Mouse (Mus musculus) cerebellum, postnatal 36 days (tissue): ENCODE measurements around the gene Hoxc11.

Source experiments
- DNase-seq, 2 experiments: peaks; one replicate each; pipeline ENCODE4 v3.0.0; 2021 to 2022; ENCODE audit warnings: mixed read lengths in 2 of 2

Gene Hoxc11

DNA sequence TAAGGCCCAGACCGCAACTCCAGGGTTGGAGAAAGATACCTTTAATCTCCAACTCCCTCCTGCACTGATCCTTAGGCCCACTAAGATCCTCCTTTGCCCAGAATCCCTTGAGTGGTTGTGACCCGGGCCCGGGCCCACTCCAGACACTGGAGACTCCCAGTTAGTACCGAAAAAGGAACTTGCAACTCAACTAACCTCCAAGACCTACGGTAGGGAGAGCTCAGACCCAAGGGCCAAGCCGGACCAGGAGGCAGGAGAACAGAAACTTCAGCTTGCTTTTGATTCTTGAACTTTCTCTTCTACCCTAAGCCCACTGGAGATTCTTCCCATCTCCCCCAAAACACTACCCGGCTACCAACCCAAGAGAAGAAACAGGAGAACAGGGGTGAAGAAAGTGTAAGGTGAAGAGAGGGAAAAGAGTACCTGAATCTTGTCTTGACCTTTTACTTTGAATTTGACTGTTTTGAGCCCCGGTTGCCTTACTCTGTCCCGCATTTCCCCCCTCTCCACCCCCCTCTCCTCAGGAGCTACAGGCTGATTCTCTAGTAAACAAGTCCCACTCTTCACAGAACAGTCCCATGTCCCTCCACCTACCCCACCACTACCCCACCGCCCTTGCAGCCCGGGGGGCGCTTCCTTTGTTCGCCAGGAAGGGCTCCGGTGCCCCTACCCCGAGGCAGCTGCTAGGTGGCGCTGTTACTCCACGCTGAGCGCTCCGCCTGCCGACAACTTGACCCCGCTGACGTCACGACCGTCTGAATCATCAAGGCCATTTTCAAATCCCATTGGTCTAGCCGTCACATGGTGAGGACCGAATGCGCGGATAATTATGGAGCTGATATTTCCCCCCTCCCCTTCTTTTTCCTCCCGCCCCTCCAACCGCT lies 11.9 kb downstream of the Hoxc11 start:
- DNase-seq = no peak

DNA sequence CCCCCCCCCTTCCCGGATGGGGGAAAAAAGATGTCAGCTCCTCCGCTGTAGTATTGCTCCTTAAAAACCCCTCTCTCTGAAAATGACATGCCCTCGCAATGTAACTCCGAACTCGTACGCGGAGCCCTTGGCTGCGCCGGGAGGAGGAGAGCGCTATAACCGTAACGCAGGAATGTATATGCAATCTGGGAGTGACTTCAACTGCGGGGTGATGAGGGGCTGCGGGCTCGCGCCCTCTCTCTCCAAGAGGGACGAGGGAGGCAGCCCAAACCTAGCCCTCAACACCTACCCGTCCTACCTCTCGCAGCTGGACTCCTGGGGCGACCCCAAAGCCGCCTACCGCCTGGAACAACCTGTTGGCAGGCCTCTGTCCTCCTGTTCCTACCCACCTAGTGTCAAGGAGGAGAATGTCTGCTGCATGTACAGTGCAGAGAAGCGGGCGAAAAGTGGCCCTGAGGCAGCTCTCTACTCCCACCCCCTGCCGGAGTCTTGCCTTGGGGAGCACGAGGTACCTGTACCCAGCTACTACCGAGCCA lies 12.6 kb downstream of the Hoxc11 start, which contains the start of gene Hoxc10:
Gene Hoxc10 (plus strand): TSS at position 21 of the 536 bp plus-strand sequence.
- no peak for DNase-seq

DNA sequence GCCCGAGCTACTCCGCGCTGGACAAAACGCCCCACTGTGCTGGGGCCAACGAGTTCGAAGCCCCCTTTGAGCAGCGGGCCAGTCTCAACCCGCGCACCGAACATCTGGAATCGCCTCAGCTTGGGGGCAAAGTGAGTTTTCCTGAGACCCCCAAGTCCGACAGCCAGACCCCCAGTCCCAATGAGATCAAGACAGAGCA lies 13.0 kb downstream of the Hoxc11 start, which contains the start of gene Hoxc5:
Gene Hoxc5 (plus strand): TSS at position 132 of the 199 bp plus-strand sequence.
- no peak for DNase-seq

DNA sequence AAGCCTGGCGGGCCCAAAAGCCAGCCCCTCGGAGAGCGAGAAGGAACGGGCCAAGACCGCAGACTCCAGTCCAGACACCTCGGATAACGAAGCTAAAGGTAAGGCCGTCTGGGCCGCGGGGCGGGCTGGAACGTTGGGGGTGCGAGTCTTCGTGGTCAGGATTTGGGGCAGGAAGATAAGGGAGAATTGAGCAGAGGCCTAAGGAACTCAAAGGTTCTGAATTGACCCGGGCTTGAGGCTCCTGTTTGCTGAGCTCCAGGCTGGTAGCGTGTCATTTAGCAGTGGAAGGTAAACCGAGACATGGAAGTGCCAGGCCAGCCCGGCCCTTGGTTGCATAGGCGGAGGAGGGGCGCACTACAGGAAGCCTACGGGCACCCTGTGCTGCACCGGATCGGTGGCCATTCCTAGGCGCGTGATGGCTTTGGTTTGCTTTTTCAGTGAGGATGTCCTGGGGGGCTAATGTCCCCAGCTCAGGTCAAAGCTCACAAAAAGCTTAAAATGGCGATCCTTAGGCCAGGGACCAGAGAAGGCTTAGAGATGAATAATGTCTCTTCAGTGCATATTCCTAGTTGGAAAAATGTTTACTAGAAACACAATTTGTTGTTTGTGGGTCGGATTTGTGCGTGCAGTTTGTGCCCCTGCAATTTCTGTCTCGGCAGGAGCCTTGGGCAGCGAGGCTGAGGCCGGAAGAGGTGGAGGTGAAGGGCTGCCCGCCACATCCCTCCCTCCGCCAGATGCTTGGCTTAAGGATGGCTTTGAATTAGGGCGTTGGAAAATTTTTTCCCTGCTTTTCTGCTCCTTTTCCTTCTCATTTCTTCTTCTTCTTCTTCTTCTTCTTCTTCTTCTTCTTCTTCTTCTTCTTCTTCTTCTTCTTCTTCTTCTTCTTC lies 13.5 kb downstream of the Hoxc11 start:
- DNase-seq = no peak

DNA sequence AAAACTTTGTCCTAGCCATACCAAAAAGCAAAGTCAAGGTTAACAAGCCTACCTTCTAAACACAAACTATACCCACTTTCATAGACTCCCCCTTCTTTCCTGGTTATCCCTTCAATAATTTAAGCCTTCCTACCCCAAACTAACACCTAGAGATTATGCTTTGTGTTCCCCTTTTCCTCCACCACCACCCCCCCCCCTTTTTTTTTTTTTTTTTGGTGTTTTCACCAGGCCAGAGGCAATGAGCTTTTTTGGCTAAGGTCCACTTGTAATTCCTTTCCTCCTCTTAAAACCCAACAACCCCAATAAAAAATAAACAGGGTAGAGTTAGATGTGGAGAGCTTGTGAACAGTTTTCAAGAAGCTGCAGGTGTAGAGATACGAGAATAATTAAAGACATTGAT lies 15.1 kb downstream of the Hoxc11 start:
- no peak for DNase-seq

DNA sequence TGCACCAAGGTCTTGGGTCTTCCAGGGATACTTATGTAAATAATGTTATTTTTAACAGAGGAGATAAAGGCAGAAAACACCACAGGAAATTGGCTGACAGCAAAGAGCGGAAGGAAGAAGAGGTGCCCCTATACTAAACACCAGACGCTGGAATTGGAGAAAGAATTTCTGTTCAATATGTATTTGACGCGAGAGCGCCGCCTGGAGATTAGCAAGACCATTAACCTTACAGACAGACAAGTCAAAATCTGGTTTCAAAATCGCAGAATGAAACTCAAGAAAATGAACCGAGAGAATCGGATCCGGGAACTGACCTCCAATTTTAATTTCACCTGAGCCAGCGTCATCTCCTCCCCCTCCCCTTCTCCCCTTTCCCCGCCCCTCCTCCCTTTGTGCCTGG lies 16.5 kb downstream of the Hoxc11 start:
- DNase-seq = no peak

DNA sequence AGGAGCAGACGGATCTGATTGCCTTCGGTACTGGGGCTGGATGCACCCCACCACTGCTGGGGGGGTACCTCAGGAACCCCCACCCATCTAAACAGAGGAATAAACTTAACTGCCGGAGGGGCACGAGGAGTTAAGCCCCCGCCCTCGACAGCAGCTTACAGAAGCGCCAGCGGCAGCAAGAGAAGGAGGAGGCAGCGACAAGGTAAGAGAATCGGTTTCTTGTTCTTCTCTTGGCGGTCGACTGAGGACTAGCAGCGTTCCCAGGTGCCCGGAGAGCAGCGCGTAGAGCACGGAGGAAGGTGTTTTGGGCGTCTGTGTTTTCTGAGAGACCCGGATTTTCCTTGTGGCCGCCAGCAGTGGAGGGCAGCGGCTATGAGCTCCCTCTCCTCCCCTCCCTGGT lies 18.0 kb downstream of the Hoxc11 start:
- DNase-seq = no peak

DNA sequence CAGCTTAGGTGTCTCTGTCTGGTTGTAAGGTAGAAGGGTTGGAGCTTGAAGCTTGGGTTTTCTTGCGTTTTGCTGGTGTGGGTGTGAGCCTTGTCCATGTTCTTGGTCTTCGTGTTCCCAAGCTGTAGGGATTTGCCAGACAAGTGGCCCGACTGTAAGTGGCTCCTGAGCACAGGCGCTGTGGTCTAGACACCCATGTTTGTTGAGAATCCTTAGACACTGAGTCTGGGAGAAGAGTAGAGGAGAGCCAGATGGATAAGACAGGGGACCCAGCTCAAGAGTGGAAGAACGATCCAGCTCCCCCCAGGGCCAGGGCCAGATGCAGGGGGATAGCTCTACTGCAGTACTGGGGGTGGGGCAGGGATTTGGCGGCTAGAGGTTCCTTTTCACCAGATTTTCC lies 18.5 kb downstream of the Hoxc11 start:
- DNase-seq = no peak

DNA sequence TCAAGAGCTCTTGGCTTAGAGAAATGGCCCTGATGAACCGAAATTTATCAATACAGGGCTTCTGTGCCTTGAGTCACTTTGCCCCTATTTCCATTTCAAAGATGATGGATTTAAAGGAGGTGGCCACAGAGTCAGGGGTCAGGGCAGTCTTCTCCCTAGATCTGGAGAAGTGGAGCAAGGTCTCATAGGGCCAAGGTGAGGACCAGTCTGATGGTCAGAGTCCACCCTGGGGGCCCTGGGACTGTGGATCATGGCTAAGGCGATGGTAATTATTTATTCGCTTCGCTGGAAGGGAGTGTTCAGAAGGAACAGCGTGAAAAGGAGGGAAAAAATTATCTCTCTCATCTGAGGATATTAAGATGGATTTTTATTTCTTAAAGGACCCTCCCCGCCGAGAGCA lies 20.8 kb downstream of the Hoxc11 start:
- DNase-seq = no peak

DNA sequence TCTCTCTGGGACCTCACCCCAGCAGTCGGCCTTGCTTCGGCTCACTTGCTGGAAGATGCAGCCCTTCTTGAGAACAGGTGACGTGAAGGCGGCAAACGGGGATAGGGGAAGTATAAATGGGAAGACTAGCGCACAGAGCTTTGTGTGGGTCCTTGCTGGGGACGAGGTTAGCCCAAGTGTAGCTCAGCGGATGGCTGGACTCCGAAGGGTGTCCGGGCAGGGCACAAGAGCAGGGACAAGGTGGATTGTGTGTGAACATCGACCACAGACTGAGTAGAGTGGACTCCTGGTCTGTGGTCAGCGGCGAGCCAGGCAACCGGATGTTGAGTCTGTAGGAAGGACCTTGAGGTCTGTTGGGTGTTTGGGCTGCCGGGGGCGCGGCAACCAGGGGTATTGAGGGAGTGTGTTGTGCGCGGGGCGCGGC lies 21.5 kb downstream of the Hoxc11 start:
- no peak for DNase-seq

DNA sequence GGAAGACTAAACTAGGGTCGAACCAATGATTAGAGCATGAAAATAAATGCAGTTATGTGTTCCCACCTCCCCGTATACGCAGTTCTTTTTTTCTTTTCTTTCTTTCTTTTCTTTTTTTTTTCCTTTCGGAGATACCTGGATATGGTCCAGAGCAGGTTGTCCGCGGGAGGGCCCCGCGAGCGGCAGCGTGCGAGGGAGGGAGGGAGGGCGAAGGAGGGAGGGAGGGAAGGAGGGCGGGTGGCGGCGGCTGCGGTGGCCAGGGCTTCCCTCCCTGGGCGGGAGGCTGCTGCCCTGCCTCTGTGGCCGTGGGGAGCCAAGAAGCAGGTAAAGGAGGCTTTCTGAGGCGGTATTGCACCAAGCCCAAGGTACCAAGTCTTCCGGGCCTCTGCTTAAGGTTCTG lies 21.9 kb downstream of the Hoxc11 start, which contains the start of gene Hoxc9:
Gene Hoxc9 (plus strand): TSS at position 269 of the 400 bp plus-strand sequence.
- no peak for DNase-seq

DNA sequence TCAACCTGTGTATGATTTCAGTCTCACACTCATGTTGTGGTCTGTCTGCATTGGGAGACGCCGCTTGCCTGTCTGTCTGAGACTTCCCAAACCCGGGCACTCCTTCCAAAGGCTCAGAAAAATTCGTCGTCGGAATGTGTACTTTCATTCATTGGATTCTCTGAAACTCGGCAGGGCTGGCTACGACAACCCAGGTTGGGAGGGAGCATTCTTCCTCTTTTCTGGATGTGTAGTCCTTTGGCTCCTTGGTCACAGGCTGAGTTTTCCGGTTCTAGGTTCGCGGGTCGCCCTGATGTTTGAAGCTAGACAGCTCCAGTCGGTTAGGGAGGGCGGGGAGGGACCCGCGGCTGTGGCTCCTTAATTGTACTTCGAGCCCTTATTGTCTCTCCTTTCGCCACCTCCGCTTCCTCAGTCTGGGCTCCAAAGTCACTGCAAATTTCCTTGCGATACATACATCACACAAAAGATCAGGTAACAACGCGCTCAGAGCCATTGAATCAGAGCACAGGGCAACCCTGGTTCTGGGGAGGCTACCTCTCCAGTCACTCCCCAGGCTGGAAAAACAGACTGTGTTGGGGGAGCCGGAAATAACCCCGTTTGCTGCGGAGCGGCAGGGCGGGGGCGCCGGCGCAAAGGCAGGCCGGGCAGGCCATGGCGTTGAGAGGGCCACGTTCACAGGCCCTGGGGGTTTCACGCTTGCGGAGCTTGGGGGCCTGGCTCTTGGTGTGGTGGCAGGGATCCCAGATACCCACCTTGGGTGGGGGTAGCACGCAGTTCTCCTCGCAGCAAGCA lies 22.6 kb downstream of the Hoxc11 start:
- DNase-seq = no peak

DNA sequence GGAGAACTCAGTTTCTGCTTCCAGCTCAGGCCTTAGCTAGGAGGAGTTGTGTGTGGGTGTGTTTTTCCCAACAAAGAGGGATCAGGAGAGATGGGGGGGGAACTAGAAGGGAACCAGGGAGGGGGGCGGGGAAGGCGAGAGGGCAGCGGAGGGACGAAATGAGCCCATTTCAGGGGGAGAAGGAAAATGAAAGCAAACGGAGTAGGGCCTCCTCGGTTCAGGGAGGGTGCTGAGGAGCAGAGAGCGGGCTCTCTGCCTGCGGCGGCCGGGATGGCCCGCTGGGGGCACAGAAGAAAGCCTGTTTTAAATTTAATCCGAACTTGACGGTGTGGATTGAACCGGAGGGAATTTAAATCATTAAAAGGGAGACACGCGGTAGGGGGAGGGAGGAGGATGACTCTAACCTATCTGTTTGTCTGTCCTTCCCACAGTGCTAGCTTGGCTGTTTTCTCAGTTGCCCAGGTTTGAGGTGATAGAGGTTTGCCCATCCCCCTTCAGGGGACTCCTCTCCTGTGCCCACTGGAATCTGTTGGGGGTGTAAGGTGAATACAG lies 23.3 kb downstream of the Hoxc11 start:
- no peak for DNase-seq

DNA sequence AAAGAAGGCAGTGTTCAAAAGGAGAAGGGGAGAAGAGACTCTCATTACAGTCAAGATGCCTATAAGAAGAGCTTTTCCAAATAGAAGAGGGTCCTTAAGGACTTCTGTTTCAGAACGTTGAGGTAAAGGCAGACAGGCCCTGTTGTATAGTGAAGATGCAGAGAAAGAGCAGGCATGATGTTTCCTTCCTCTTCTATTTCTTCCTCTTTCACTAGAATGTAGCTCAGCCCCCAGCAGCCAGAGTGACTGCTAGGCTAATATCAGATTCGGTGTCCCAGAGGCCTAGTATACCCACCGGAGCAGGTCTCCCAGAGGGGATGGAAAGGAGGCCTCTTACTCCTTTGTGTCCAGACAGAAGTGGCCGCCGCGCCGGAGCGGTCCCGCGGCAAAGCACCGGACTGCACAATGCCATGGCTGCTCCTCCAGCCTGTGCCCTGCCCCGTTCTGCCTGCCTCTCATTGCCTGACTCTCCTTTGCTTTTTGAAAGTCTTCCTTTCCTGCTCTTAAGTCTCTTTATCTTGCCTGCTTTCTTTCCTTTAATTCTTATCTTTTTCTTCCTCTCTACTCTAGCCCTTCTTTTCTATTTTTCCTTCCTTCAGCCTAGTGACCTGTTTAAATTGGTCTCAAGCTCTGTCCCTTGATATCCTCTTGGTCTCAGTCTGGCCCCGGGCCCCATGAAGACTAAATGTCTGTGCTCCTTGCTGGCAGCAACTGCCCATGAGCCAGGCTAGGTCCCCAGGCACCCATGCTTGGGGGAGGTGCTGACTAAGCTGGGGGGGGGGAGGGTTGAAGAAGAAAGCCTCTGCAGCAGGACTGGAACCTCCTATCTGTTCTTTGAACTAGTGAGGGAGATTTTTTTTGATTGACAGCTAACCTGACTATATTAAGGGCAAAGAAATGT lies 24.6 kb downstream of the Hoxc11 start:
- DNase-seq = no peak

DNA sequence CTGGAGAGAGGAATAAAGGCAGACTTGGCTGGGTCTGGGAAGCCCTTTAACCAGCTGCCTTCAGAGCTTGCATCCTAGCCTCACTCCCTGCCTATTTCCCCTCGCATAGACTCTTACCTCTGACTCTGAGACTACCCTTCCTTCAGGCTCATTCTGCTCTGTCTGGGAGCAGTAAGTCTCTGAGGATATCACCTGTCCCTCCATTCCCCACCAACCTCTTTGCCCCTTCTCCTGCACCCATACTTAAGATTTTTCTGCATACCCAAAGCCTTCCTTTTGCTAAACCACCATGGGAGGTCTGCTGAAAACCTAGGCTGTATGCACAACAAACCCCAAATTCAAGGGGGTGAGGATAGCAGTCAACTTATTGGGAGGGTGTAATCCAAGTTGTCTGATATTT lies 25.7 kb downstream of the Hoxc11 start:
- no peak for DNase-seq

DNA sequence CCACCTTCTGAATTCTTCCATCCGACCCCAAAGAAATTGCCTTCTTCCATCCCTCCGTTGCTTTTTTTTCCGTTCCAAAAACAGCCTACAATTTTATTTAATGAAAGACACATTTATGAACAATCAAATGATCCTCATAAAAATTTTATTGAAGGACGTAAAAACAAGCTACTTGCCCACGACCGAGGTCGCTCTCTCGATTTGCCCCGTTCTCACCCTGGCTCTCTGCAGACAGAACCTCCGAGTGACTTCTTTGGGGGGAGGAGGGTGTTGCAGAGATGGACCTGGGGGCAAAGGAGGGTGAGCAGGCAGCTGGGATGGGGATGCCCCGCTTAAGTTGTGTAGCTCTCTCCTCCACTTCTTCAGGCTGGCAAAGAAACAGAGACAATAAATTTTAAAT lies 26.1 kb downstream of the Hoxc11 start:
- DNase-seq = no peak

DNA sequence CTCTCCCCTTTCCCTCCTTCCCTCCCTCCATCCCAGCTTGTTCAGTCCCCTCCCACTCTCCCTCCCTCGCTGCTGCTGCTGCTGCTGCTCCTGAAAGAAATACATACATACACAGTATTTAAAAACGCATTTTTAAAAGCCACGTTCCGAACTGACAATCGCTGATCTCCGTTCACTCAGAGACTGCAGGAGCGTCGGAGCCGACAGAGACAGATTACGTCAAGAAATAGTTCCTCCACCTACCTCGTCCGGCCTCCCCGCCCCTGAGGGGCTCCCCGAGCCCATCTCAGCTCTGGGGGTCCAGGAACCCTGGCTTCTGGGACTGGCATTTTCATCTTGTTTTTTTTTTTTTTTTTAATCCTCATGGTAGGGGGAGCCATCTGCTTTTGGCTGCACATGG lies 26.7 kb downstream of the Hoxc11 start:
- DNase-seq = no peak

DNA sequence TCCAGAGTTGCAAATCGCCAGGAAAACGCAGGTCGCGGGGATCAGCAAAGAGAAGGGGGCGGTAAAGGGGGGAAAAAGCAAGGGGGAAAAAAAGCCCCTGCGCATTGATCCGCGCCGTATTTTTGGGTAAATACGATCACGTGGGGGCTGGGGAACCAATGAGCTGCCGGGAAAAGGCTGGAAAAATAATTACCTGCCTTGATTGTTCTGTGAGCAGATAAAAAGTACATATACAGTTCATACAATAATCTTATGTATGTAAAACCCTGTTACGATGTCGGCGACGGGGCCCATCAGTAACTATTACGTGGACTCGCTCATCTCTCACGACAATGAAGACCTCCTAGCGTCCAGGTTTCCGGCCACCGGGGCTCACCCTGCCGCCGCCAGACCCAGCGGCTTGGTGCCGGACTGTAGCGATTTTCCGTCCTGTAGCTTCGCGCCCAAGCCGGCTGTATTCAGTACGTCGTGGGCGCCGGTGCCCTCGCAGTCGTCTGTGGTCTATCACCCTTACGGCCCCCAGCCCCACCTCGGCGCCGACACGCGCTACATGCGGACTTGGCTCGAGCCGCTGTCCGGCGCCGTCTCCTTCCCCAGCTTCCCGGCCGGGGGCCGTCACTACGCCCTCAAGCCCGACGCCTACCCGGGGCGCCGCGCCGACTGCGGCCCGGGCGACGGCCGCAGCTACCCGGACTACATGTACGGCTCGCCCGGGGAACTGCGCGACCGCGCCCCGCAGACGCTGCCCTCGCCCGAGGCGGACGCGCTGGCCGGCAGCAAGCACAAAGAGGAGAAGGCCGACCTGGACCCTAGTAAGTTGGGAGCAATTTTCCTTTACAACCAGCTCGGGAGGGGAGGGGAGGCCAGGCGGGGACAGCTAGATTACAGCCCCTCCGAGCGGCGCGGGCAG lies 27.4 kb downstream of the Hoxc11 start:
- no peak for DNase-seq

DNA sequence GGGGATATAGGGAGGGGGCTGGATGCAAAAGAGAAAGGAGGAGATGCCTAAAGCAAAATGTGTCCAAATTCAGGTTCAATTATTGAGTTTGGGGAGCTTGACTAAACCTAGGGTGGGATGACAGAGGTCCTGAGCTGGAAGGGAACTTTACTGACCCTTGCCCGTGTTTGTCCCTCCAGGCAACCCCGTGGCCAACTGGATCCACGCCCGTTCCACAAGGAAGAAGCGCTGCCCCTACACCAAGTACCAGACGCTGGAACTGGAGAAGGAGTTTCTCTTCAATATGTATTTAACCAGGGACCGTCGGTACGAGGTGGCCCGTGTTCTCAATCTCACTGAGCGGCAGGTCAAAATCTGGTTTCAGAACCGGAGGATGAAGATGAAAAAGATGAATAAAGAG lies 29.5 kb downstream of the Hoxc11 start:
- DNase-seq = no peak

DNA sequence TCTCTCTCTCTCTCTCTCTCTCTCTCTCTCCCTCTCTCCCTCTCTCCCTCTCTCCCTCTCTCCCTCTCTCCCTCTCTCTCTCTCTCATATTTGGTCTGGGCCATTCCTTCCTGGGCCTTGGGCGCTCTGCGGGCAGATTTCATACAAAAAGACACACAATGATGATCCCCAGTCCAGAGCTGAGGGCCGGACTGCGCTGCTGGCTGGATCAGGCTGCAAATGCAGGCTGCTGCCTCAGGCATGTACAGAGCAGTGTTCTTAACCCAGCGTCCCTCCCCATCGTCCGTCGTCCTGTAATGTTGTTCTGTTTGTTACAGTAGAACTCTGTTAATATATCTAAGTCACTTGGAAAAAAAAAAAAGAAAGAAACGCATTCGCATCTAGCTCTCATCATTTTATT lies 30.3 kb downstream of the Hoxc11 start:
- DNase-seq = no peak
